Mouse (Mus musculus) forebrain, embryonic 15.5 days (tissue): Measurements from ENCODE around the gene AF366264. TPM values are rescaled to one million over a fixed set of nuclear protein-coding genes. Genes with fewer than 3 reads are reported as not detected.

Source experiments
- polyA plus RNA-seq: library from polyadenylated mRNA; unstranded; fragments of >200 nt; fragmentation: Nextera tagmentation; extraction: Ambion mirVana; gene quantifications from 2 replicates; pipeline ENCODE4 v1.2.1, GENCODE M21; 2015

AF366264 gene
- polyA plus RNA-seq, 1 experiment from 2014 or later, result not detected

Other genes starting within 250 kb of the AF366264 start
- gene Rasa3, start 160.8 kb downstream of the AF366264 start, polyA plus RNA-seq, result 22.1 and 23.4 TPM in 2 replicates
- gene Cfap97d2, start 132.5 kb downstream of the AF366264 start, polyA plus RNA-seq, result 0.75 and 1.2 TPM in 2 replicates
- 182 and 187 TPM in 2 replicates for gene Cdc16, start 80.7 kb downstream of the AF366264 start, polyA plus RNA-seq
- 43.9 and 46.8 TPM in 2 replicates for gene Upf3a, start 52.8 kb downstream of the AF366264 start, polyA plus RNA-seq
- 51.2 and 52.2 TPM in 2 replicates for gene Champ1, start 31.3 kb upstream of the AF366264 start, polyA plus RNA-seq
- 81.7 and 87.9 TPM in 2 replicates for gene Coprs, start 51.9 kb upstream of the AF366264 start, polyA plus RNA-seq